Mouse (Mus musculus) G1E (cell line): ENCODE results near the gene Nfasc. TPM values are rescaled to one million over a fixed set of nuclear protein-coding genes. Genes with fewer than 3 reads are reported as not detected.
A peak's percentile ranks its signal among the peaks of the same experiment; 100 is the strongest.

Experiments
- ATAC-seq: 2 replicates; pipeline ENCODE4 v1.8.0; 2016; ENCODE audit warnings: mild to moderate bottlenecking; ENCODE audit not compliant: insufficient number of reproducible peaks, poor library complexity, low FRiP score, severe bottlenecking; ENCODE audit errors: extremely low read depth
- DNase-seq: peaks from one replicate; pipeline ENCODE4 v3.0.0; 2012; ENCODE audit warnings: low spot score
- H3K27me3 ChIP-seq: 2 replicates; pipeline ENCODE4 v1.6.1; 2012; ENCODE audit warnings: mild to moderate bottlenecking, low read length, inconsistent platforms; ENCODE audit not compliant: insufficient read depth
- H3K36me3 ChIP-seq: replicated peaks from 2 replicates; pipeline ENCODE3; 2012; ENCODE audit warnings: mild to moderate bottlenecking, inconsistent platforms
- H3K4me1 ChIP-seq: 2 replicates; pipeline ENCODE4 v1.6.1; 2012; ENCODE audit warnings: low read depth, low read length, inconsistent platforms, mixed read lengths; ENCODE audit not compliant: insufficient read depth
- H3K4me3 ChIP-seq: 2 replicates; pipeline ENCODE4 v1.5.1; 2012; ENCODE audit warnings: low read depth, mild to moderate bottlenecking, inconsistent platforms, low read length, moderate library complexity, mixed read lengths
- H3K9me3 ChIP-seq: replicated peaks from 2 replicates; pipeline ENCODE4 v1.6.1; 2012; ENCODE audit warnings: inconsistent platforms
- CTCF ChIP-seq: IDR thresholded peaks from 2 replicates; pipeline ENCODE4 v1.5.1; 2012; ENCODE audit warnings: low read depth, low read length, inconsistent platforms, mixed read lengths
- GATA1 ChIP-seq: IDR thresholded peaks from 2 replicates; pipeline ENCODE4 v1.6.1; 2012; ENCODE audit warnings: borderline replicate concordance, low read length, inconsistent platforms, mixed read lengths
- GATA2 ChIP-seq: IDR thresholded peaks from 2 replicates; pipeline ENCODE4 v1.6.1; 2012; ENCODE audit warnings: low read depth, low read length, inconsistent platforms, borderline replicate concordance
- POLR2AphosphoS5 ChIP-seq: IDR thresholded peaks from 2 replicates; pipeline ENCODE4 v1.6.1; 2012; ENCODE audit warnings: low read depth, low read length, inconsistent platforms; ENCODE audit not compliant: insufficient replicate concordance
- TAL1 ChIP-seq: conservative IDR thresholded peaks from 2 replicates; pipeline ENCODE4 v1.6.1; 2012; ENCODE audit warnings: low read depth, low read length, inconsistent platforms, mixed read lengths
- polyA plus RNA-seq: library from polyadenylated mRNA; stranded (reverse); fragments of >175 nt; gene quantifications from 2 replicates; pipeline ENCODE4 v1.2.3, GENCODE M21; 2012
- total RNA-seq, 2 experiments: library from RNA; stranded (forward) in 1 of 2; stranded (reverse) in 1 of 2; fragments of 200-1000 nt in 1 of 2; fragments of >200 nt in 1 of 2; fragmentation: Nextera tagmentation in 1 of 2; gene quantifications; 2 replicates each; pipeline ENCODE4 v1.2.3; 2014 to 2017

The Nfasc gene
- total and polyA plus RNA-seq, 3 experiments, result 0.22 TPM; not detected in 2

GRCm38 (mm10) chr1:132528071-132528470, 213.5 kb downstream of the Nfasc start:
- no peak for TF ChIP-seq TAL1
- no peak for TF ChIP-seq GATA2
- TF ChIP-seq GATA1, result no peak
- no peak for TF ChIP-seq POLR2AphosphoS5
- H3K27me3 ChIP-seq, result peaks cover 54% of the 10 kb centered on the region
- no peak for DNase-seq
- ATAC-seq, result no peak
- no peaks in the 10 kb centered on the region for H3K9me3 ChIP-seq
- H3K4me1 ChIP-seq, result peaks cover 7% of the 10 kb centered on the region
- no peak overlapping the region for H3K4me3 ChIP-seq
- no peaks in the 10 kb centered on the region for H3K36me3 ChIP-seq

- H3K36me3 ChIP-seq, result no peaks in the 10 kb centered on the region
- H3K27me3 ChIP-seq, result peaks cover 60% of the 10 kb centered on the region
- DNase-seq (peak; percentile 52), ATAC-seq (no peak; the same call in 1 of the 2 replicates)
- peaks cover 8% of the 10 kb centered on the region for H3K4me1 ChIP-seq
- no peaks in the 10 kb centered on the region for H3K9me3 ChIP-seq
- TF ChIP-seq TAL1, result no peak
- peak; percentile 84 for TF ChIP-seq CTCF
- no peak for TF ChIP-seq GATA2
- TF ChIP-seq POLR2AphosphoS5, result no peak
- TF ChIP-seq GATA1, result no peak
- no peak overlapping the region for H3K4me3 ChIP-seq
Observed at GRCm38 (mm10) chr1:132525832-132526231, 215.8 kb downstream of the Nfasc start.

- DNase-seq (no peak), ATAC-seq (no peak)
- TF ChIP-seq CTCF (peak; percentile 65), POLR2AphosphoS5 (no peak)
- Histone ChIP-seq H3K27me3 (peaks cover 61% of the 10 kb centered on the region), H3K9me3 (no peaks in the 10 kb centered on the region), H3K4me1 (peaks cover 8% of the 10 kb centered on the region; the same call in 1 of the 2 replicates), H3K36me3 (no peaks in the 10 kb centered on the region), H3K4me3 (no peak overlapping the region)
Observed at GRCm38 (mm10) chr1:132523920-132524319, 217.7 kb downstream of the Nfasc start.

- H3K27me3 ChIP-seq, result peaks cover 61% of the 10 kb centered on the region
- no peak overlapping the region for H3K4me3 ChIP-seq
- no peaks in the 10 kb centered on the region for H3K36me3 ChIP-seq
- ATAC-seq (no peak), DNase-seq (no peak)
- H3K9me3 ChIP-seq, result no peaks in the 10 kb centered on the region
- peaks cover 8% of the 10 kb centered on the region; the same call in 1 of the 2 replicates for H3K4me1 ChIP-seq
- TF ChIP-seq POLR2AphosphoS5, result no peak
- no peak for TF ChIP-seq TAL1
- no peak for TF ChIP-seq CTCF
- no peak for TF ChIP-seq GATA1
- TF ChIP-seq GATA2, result no peak
Observed at GRCm38 (mm10) chr1:132523048-132523447, 218.5 kb downstream of the Nfasc start.

- Histone ChIP-seq H3K27me3 (peaks cover 72% of the 10 kb centered on the region), H3K9me3 (no peaks in the 10 kb centered on the region), H3K36me3 (no peaks in the 10 kb centered on the region), H3K4me3 (no peak overlapping the region), H3K4me1 (peaks cover 8% of the 10 kb centered on the region; the same call in 1 of the 2 replicates)
- ATAC-seq (peak; percentile 70), DNase-seq (peak; percentile 76)
- no peak for TF ChIP-seq GATA2
- TF ChIP-seq CTCF, result no peak
- TF ChIP-seq TAL1, result no peak
- TF ChIP-seq GATA1, result no peak
- no peak for TF ChIP-seq POLR2AphosphoS5
Observed at GRCm38 (mm10) chr1:132520764-132521163, 220.8 kb downstream of the Nfasc start.

- peaks cover 72% of the 10 kb centered on the region for H3K27me3 ChIP-seq
- ATAC-seq, result no peak
- TF ChIP-seq CTCF (no peak), POLR2AphosphoS5 (no peak), GATA1 (no peak), GATA2 (no peak), TAL1 (no peak)
Observed at GRCm38 (mm10) chr1:132519734-132520133, 221.9 kb downstream of the Nfasc start.

GRCm38 (mm10) chr1:132518621-132519020, 223.0 kb downstream of the Nfasc start:
- ATAC-seq, result no peak
- Histone ChIP-seq H3K4me3 (no peak overlapping the region), H3K9me3 (no peaks in the 10 kb centered on the region), H3K4me1 (peaks cover 8% of the 10 kb centered on the region; the same call in 1 of the 2 replicates), H3K27me3 (peaks cover 82% of the 10 kb centered on the region), H3K36me3 (no peaks in the 10 kb centered on the region)
- TF ChIP-seq GATA1, result no peak
- DNase-seq, result no peak

More at GRCm38 (mm10) chr1:132519734-132520133, 221.9 kb downstream of the Nfasc start:
- no peaks in the 10 kb centered on the region for H3K36me3 ChIP-seq
- H3K4me1 ChIP-seq, result peaks cover 8% of the 10 kb centered on the region; the same call in 1 of the 2 replicates
- H3K4me3 ChIP-seq, result no peak overlapping the region
- H3K9me3 ChIP-seq, result no peaks in the 10 kb centered on the region
- DNase-seq, result no peak
